Mouse (Mus musculus) stomach, embryonic 15.5 days (tissue): Measurements from ENCODE around the gene Parvg. TPM values are rescaled to one million over a fixed set of nuclear protein-coding genes. Genes with fewer than 3 reads are reported as not detected.
"Not testable (repeated sequence)": the region's sequence is repeated elsewhere in the genome, so short reads cannot be mapped to it uniquely, and the experiment has no call there.

Experiments used
- ATAC-seq: fragments of 200-750 bp; cut with Nextera tagmentation; 2 replicates; pipeline ENCODE4 v1.8.0; 2017; ENCODE audit warnings: low read depth, moderate number of reproducible peaks, moderate TSS enrichment; ENCODE audit not compliant: insufficient read depth, low FRiP score
- H3K27ac ChIP-seq: fragments of 300-500 bp; sonication (generic); 2 replicates; pipeline ENCODE4 v1.5.1; 2015; ENCODE audit warnings: mild to moderate bottlenecking, inconsistent platforms
- H3K27me3 ChIP-seq: fragments of 300-500 bp; sonication (generic); replicated peaks from 2 replicates; pipeline ENCODE4 v1.6.1; 2015; ENCODE audit warnings: inconsistent platforms
- H3K36me3 ChIP-seq: fragments of 300-500 bp; sonication (generic); 2 replicates; pipeline ENCODE4 v1.6.1; 2015; ENCODE audit warnings: inconsistent platforms
- H3K4me1 ChIP-seq: fragments of 300-500 bp; sonication (generic); 2 replicates; pipeline ENCODE4 v1.6.1; 2015; ENCODE audit warnings: inconsistent platforms
- H3K4me2 ChIP-seq: fragments of 300-500 bp; sonication (generic); 2 replicates; pipeline ENCODE4 v1.6.1; 2015; ENCODE audit warnings: mild to moderate bottlenecking, inconsistent platforms
- H3K4me3 ChIP-seq: fragments of 300-500 bp; sonication (generic); replicated peaks from 2 replicates; pipeline ENCODE4 v1.5.1; 2015; ENCODE audit warnings: inconsistent platforms
- H3K9ac ChIP-seq: fragments of 300-500 bp; sonication (generic); 2 replicates; pipeline ENCODE4 v1.6.1; 2015; ENCODE audit warnings: inconsistent platforms
- H3K9me3 ChIP-seq: fragments of 300-500 bp; sonication (generic); 2 replicates; pipeline ENCODE4 v1.6.1; 2016; ENCODE audit warnings: inconsistent platforms
- WGBS: fragments of 180-500 bp; shearing (Covaris S2); methylation state at CpG from one replicate; pipeline ENCODE4 v1.1.7; 2015; 5-methylcytosine and 5-hydroxymethylcytosine counted together
- polyA plus RNA-seq: library from polyadenylated mRNA; unstranded; fragments of >200 nt; fragmentation: Nextera tagmentation; extraction: Ambion mirVana; gene quantifications from 2 replicates; pipeline ENCODE4 v1.2.1, GENCODE M21; 2015

Parvg gene
- polyA plus RNA-seq: 3.8 and 3.9 TPM in 2 replicates

- Histone ChIP-seq H3K27me3 (no peaks in the 10 kb centered on the region), H3K9me3 (no peaks in the 10 kb centered on the region), H3K4me3 (no peak within 1 kb of the TSS), H3K36me3 (no peaks in the 10 kb centered on the region), H3K4me1 (no peaks in the 10 kb centered on the region), H3K27ac (no peak within 1 kb of the TSS), H3K4me2 (no peak within 1 kb of the TSS), H3K9ac (no peak within 1 kb of the TSS)
- ATAC-seq: no peak
- 69% methylated on average over 10 of the region's 10 CpGs for WGBS
These were observed at the start of gene Parvg for GRCm38 (mm10) chr15:84323966-84324869. Gene Parvg, plus strand, starts transcription at chr15:84324026.

DNA sequence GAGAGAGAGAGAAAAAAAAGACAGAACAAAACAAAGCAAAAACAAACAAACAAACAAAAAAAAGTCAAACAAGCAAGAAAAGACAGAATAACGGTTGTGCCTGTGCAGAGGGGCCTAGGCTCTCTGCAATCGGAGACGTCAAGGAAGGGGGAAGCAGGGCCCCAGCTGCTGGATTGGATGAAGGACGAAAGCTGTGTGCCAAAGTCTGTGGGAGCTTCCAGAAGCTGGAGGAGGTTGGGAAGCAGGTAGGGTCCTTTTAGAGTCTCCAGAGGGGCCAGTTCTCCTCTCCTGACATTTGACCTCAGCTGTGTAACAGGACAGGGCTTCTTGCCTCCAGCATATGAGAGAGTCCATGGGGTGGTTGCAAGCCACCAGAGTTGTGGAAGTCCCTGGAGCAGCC, 47.8 kb upstream of the Parvg start:
- Histone ChIP-seq H3K27ac (no peak overlapping the region), H3K27me3 (no peaks in the 10 kb centered on the region), H3K4me2 (no peak overlapping the region), H3K9me3 (no peaks in the 10 kb centered on the region), H3K4me1 (no peaks in the 10 kb centered on the region), H3K4me3 (no peak overlapping the region), H3K9ac (no peak overlapping the region), H3K36me3 (no peaks in the 10 kb centered on the region)
- ATAC-seq: no peak
- 74% methylated on average over 4 of the region's 4 CpGs for WGBS

GRCm38 (mm10) chr15:84278091-84278490, 45.7 kb upstream of the Parvg start:
- no peak overlapping the region for H3K4me2 ChIP-seq
- H3K9ac ChIP-seq: no peak overlapping the region
- no peaks in the 10 kb centered on the region for H3K9me3 ChIP-seq
- no peak overlapping the region for H3K4me3 ChIP-seq
- ATAC-seq: no peak
- no peak overlapping the region for H3K27ac ChIP-seq
- 74% methylated on average over 7 of the region's 7 CpGs for WGBS
- no peaks in the 10 kb centered on the region for H3K27me3 ChIP-seq
- no peaks in the 10 kb centered on the region for H3K36me3 ChIP-seq
- no peaks in the 10 kb centered on the region for H3K4me1 ChIP-seq

DNA sequence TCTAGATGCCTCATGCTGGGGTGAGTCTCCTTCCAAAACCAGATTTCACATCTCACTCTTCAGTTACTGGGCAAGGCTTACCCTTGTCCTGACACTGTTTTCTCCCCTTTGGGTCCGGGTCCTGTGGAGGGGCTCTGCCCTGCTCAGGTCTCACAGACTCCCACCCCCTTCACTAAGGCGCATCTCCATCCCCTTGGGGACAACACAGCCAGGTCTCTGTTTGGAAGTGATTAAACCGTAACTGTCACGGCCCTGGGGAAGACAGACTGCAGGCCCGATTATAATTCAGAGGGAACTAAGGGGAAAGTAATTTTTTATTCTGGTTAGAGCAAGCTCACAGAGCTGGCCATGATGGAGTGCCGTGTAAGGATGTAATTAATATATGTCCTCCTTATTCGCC, 45.2 kb upstream of the Parvg start:
- no peak overlapping the region for H3K4me3 ChIP-seq
- H3K9ac ChIP-seq: no peak overlapping the region
- no peak overlapping the region for H3K27ac ChIP-seq
- H3K4me2 ChIP-seq: no peak overlapping the region
- no peaks in the 10 kb centered on the region for H3K27me3 ChIP-seq
- H3K4me1 ChIP-seq: no peaks in the 10 kb centered on the region
- H3K9me3 ChIP-seq: no peaks in the 10 kb centered on the region
- ATAC-seq: no peak
- 61% methylated on average over 7 of the region's 7 CpGs for WGBS
- H3K36me3 ChIP-seq: no peaks in the 10 kb centered on the region

DNA sequence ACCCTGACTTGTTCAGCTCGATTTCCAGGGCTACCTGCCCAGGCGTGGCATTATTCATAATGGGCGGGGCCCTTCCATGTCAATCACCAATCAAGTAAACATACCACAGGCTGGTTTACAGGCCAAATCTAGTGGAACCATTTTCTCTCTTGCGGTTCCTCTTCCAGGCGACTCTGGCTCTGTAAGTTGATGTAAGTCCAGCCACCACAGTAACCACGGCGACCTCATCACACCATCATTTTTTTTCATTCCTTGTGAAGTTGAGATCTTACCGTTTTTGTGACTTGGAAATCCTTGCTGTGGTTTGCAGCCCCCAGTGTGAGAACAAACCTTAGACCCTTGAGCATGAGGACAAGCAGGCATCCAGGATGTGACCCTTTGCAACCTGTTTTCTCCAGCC, 43.5 kb upstream of the Parvg start:
- H3K27me3 ChIP-seq: no peaks in the 10 kb centered on the region
- no peaks in the 10 kb centered on the region for H3K4me1 ChIP-seq
- H3K9ac ChIP-seq: no peak overlapping the region
- ATAC-seq: no peak
- H3K27ac ChIP-seq: no peak overlapping the region
- no peak overlapping the region for H3K4me3 ChIP-seq
- no peaks in the 10 kb centered on the region for H3K9me3 ChIP-seq
- no peak overlapping the region for H3K4me2 ChIP-seq
- no peaks in the 10 kb centered on the region for H3K36me3 ChIP-seq
- 71% methylated on average over 8 of the region's 8 CpGs for WGBS

DNA sequence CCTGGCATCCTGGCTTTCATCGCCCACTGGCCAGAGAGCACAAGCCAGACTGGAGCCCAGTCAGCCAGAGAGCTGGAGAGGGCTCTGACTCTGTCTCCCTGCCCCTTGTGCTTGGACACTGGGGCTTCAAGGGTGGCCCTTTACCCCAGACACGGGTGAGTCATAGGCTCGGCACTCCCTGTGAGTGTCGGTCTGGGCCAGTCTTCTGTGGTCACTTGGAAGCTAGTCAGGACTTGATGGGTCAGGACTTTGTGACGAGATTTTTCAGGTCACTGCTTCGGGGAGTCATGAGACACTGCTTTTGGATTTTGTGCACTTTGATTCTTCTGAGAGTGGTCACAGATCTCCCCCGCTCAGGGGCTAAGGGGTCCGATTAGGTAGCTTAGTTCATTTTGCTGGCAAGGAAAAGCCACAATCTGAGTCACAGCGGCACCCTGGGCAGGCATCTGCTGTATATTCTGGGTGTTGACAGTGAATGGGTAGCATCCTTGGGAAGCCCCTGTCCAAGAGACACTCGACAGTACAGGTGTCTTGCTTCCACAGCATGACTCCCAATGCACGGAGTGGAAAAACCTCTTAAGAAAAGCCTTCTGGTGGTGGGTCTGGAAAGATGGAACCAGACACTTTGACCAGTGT, 43.0 kb upstream of the Parvg start:
- Histone ChIP-seq H3K9me3 (no peaks in the 10 kb centered on the region), H3K27ac (no peak overlapping the region), H3K4me2 (no peak overlapping the region), H3K36me3 (no peaks in the 10 kb centered on the region), H3K4me1 (no peaks in the 10 kb centered on the region), H3K27me3 (no peaks in the 10 kb centered on the region), H3K4me3 (no peak overlapping the region), H3K9ac (no peak overlapping the region)
- ATAC-seq: no peak
- 79% methylated on average over 11 of the region's 11 CpGs for WGBS

DNA sequence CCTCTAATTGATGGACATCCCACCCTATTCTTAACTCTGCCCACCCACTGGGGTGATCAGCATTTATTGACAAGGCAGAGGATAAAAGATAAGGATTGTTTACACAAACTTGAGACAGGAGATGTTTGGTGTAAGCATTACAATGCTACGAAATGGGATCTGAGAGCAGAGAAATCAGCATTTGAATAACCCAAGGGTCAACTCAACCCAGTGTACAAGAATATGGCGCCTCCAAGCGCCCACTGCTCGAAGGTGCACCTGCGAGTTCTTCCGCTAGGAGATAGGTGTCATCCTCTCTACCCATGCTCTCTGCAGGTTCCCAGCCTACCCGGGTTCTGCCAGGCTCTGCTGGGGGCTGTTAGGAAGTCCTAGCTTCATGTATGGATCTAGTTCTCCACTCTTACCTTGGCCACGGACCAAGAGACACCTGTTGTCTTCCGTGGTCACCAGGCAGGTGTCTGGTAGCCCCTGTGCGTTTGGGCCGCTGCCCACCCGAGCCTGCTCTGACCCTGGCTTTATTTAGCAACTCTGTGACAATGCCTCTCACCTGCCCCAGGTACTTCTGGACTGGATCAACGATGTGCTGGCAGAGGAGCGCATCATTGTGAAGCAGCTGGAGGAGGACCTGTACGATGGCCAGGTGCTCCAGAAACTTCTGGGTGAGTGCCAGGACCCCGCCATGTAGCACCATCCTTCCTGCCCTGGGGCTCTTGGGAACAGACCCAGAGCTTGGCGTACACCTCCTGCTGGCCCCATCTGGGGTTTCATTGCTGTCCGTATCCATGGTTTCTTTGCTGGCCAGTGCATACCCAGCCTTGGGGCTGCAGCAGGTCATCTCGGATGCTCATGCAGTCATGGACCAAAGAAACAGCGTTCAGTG, 41.4 kb upstream of the Parvg start:
- H3K9ac ChIP-seq: no peak overlapping the region
- no peaks in the 10 kb centered on the region for H3K27me3 ChIP-seq
- no peak overlapping the region for H3K4me3 ChIP-seq
- H3K4me1 ChIP-seq: no peaks in the 10 kb centered on the region
- H3K27ac ChIP-seq: no peak overlapping the region
- no peak overlapping the region for H3K4me2 ChIP-seq
- H3K9me3 ChIP-seq: no peaks in the 10 kb centered on the region
- WGBS: 72% methylated on average over 20 of the region's 20 CpGs
- H3K36me3 ChIP-seq: no peaks in the 10 kb centered on the region
- ATAC-seq: no peak

GRCm38 (mm10) chr15:84284059-84284458, 39.8 kb upstream of the Parvg start:
- no peak for ATAC-seq
- Histone ChIP-seq H3K27ac (no peak overlapping the region), H3K9me3 (no peaks in the 10 kb centered on the region), H3K36me3 (no peaks in the 10 kb centered on the region), H3K4me2 (no peak overlapping the region), H3K27me3 (no peaks in the 10 kb centered on the region), H3K4me3 (no peak overlapping the region), H3K9ac (no peak overlapping the region), H3K4me1 (no peaks in the 10 kb centered on the region)
- WGBS: 69% methylated on average over 5 of the region's 5 CpGs

DNA sequence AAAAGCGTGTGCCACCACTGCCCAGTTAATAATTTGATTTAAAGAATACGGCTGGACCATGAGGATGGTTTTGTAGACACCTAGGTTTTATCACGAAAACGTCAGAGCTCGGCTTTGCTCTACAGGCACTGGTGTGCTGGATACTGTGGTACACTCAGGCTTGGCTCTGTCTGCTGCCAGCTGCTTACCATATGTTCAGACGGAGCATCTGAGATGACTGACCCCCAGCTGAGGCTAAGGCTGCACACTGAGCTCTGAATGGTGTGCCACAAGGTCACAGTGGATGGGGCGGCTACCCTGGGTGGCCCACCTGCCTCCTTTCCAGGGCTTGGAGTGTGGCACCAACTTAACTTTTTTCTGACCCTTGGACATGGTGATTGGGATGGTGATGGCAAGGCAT, 38.4 kb upstream of the Parvg start:
- 83% methylated on average over 7 of the region's 7 CpGs for WGBS
- Histone ChIP-seq H3K27me3 (no peaks in the 10 kb centered on the region), H3K4me1 (no peaks in the 10 kb centered on the region), H3K36me3 (no peaks in the 10 kb centered on the region), H3K4me2 (no peak overlapping the region), H3K9ac (no peak overlapping the region), H3K4me3 (no peak overlapping the region), H3K9me3 (no peaks in the 10 kb centered on the region), H3K27ac (no peak overlapping the region)
- ATAC-seq: no peak

DNA sequence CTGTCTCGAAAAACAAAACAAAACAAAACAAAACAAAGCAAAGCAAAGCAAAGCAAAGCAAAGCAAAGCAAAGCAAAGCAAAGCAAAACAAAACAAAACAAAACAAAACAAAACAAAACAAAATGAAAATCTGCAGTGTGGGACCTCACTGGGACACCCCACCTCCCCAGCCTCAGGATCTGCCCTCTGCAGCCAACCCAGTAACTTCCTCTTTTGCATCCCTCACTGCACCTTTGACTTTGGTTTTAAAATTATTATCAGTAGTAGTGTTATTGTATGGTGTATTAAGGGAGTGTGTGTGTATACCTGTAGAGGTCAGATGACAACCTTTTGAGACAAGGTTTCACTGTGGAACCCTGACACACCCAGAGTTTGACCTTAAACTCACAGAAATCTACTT, 34.9 kb upstream of the Parvg start:
- H3K27ac ChIP-seq, ATAC-seq, H3K4me3 ChIP-seq, H3K27me3 ChIP-seq, H3K4me2 ChIP-seq, H3K9me3 ChIP-seq, H3K9ac ChIP-seq, H3K36me3 ChIP-seq, H3K4me1 ChIP-seq: not testable (repeated sequence)
- WGBS: 79% methylated on average over 1 of the region's 1 CpGs

GRCm38 (mm10) chr15:84291097-84291496, 32.7 kb upstream of the Parvg start:
- no peak overlapping the region for H3K4me2 ChIP-seq
- H3K4me3 ChIP-seq: no peak overlapping the region
- no peaks in the 10 kb centered on the region for H3K27me3 ChIP-seq
- no peak for ATAC-seq
- no peaks in the 10 kb centered on the region for H3K36me3 ChIP-seq
- no peaks in the 10 kb centered on the region for H3K4me1 ChIP-seq
- H3K27ac ChIP-seq: no peak overlapping the region
- H3K9me3 ChIP-seq: no peaks in the 10 kb centered on the region
- no peak overlapping the region for H3K9ac ChIP-seq
- 88% methylated on average over 5 of the region's 5 CpGs for WGBS

GRCm38 (mm10) chr15:84293590-84293989, 30.2 kb upstream of the Parvg start:
- H3K4me1 ChIP-seq: 0 out of 2 replicates have a peak, but pooled peaks cover 7% of the 10 kb centered on the region
- no peaks in the 10 kb centered on the region for H3K36me3 ChIP-seq
- no peak overlapping the region for H3K9ac ChIP-seq
- H3K4me2 ChIP-seq: no peak overlapping the region
- WGBS: 82% methylated on average over 12 of the region's 12 CpGs
- H3K27me3 ChIP-seq: no peaks in the 10 kb centered on the region
- ATAC-seq: no peak
- no peak overlapping the region for H3K27ac ChIP-seq
- H3K9me3 ChIP-seq: no peaks in the 10 kb centered on the region
- no peak overlapping the region for H3K4me3 ChIP-seq
